ENCODE assay signal across 11 mouse cellular contexts in the genomic region with DNA sequence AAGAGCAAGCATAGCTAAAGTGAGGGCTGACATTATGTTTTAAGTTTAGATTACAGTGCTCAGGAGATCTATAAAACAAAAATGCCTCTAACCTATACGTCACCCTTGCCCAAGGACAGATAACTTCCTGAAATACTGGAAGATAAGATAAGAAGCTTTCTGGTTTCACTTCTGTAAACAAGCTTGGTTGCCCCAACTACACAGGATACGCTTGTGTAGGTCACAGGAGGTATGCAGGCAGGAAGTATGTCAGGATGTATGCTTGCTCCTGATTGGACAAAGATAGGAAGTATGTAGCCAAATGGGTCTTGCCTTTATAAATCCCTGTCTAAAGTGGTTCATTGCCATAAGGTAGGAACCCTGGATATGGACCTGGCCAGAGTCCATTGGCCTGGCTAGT. TPM values are rescaled to one million over a fixed set of nuclear protein-coding genes. Genes with fewer than 3 reads are reported as not detected.
DNase-seq lines count a peak whose midpoint lies in the region; ATAC-seq and TF ChIP-seq lines count a peak whose summit lies in the region.
"Had no signal": no experiment of that assay in that cellular context is flagged by ENCODE, and none has a peak within 500 bp of the region (broad histone marks: within the 10 kb centered on the region; RNA-seq: fewer than 3 reads in every experiment).

No protein-coding gene starts in this region.

- H3K36me3 ChIP-seq in kidney, postnatal 0 days (ENCODE audit: insufficient read depth, low read length) = no peaks in the 10 kb centered on the region
- no peaks in the 10 kb centered on the region for H3K36me3 ChIP-seq in kidney, embryonic 15.5 days
- no peaks in the 10 kb centered on the region for H3K36me3 ChIP-seq in CH12.LX (replicated peaks in 1 of 2; ENCODE audit: control insufficient read depth in 1 of 2, insufficient read depth in 1 of 2, low read length in 1 of 2)
- H3K36me3 ChIP-seq in intestine, postnatal 0 days (ENCODE audit: control insufficient read depth, insufficient read depth) = no peaks in the 10 kb centered on the region
- H3K36me3 ChIP-seq in midbrain, embryonic 16.5 days (ENCODE audit: control insufficient read depth, insufficient read depth, low read length) = no peaks in the 10 kb centered on the region
- H3K36me3 ChIP-seq: hindbrain, embryonic 15.5 days had no signal

- no peak overlapping the region for H3K4me2 ChIP-seq in kidney, postnatal 0 days (ENCODE audit: low read length)
- H3K4me2 ChIP-seq in kidney, embryonic 15.5 days = no peak overlapping the region
- no peak overlapping the region for H3K4me2 ChIP-seq in CH12.LX (ENCODE audit: insufficient read depth, low read depth, poor library complexity, severe bottlenecking)
- no peak overlapping the region; the same call in 1 of the 2 replicates for H3K4me2 ChIP-seq in intestine, postnatal 0 days (replicated peaks; ENCODE audit: low read depth)
- H3K4me2 ChIP-seq in midbrain, embryonic 16.5 days (ENCODE audit: low read length) = no peak overlapping the region
- H3K4me2 ChIP-seq: hindbrain, embryonic 15.5 days had no signal

- no peak for TF ChIP-seq POLR2A in CH12.LX (IDR thresholded peaks at IDR 0.05; ENCODE audit: low read depth, low read length)

- no peak overlapping the region for H3K27ac ChIP-seq in kidney, postnatal 0 days
- H3K27ac ChIP-seq in kidney, embryonic 15.5 days = no peak overlapping the region
- no peak overlapping the region for H3K27ac ChIP-seq in CH12.LX (ENCODE audit: insufficient read depth, low read depth)
- no peak overlapping the region for H3K27ac ChIP-seq in intestine, postnatal 0 days (ENCODE audit: low read depth, low read length)
- no peak overlapping the region for H3K27ac ChIP-seq in midbrain, embryonic 16.5 days (ENCODE audit: low read length)
- H3K27ac ChIP-seq: hindbrain, embryonic 15.5 days had no signal

- no peak for TF ChIP-seq CTCF in kidney, postnatal 0 days (IDR thresholded peaks at IDR 0.05; ENCODE audit: low read depth)
- TF ChIP-seq CTCF in CH12.LX (conservative IDR thresholded peaks at IDR 0.05 in 1 of 2, IDR thresholded peaks at IDR 0.05 in 1 of 2; ENCODE audit: low read depth in 2 of 2, low read length in 2 of 2) = no peak
- TF ChIP-seq CTCF in intestine, postnatal 0 days (IDR thresholded peaks at IDR 0.05; ENCODE audit: low read depth) = no peak

- no peak for DNase-seq in kidney, postnatal 0 days (ENCODE audit: low spot score)
- DNase-seq in CH12.LX (ENCODE audit: extremely low read depth) = peak; percentile 49
- DNase-seq in naive thymus-derived CD4-positive, alpha-beta T cell, adult 2 months (ENCODE audit: low read depth) = peak; percentile 51
- DNase-seq in adrenal gland, postnatal 4 days (ENCODE audit: low spot score in 2 of 2) = no peak
- DNase-seq in thymus, postnatal 25 days = no peak
- DNase-seq: embryo, embryonic 11 days; gastrocnemius, postnatal 10 days had no signal

- H3K79me2 ChIP-seq in CH12.LX (replicated peaks; ENCODE audit: control insufficient read depth, extremely low read depth, insufficient read depth, poor library complexity, severe bottlenecking) = no peaks in the 10 kb centered on the region

- TF ChIP-seq EP300 in CH12.LX (IDR thresholded peaks at IDR 0.05; ENCODE audit: low read length) = no peak

- no peaks in the 10 kb centered on the region for H3K9me3 ChIP-seq in kidney, postnatal 0 days (replicated peaks; ENCODE audit: low read length)
- H3K9me3 ChIP-seq in kidney, embryonic 15.5 days (replicated peaks) = no peaks in the 10 kb centered on the region
- no peaks in the 10 kb centered on the region for H3K9me3 ChIP-seq in CH12.LX (replicated peaks; ENCODE audit: low read length)
- H3K9me3 ChIP-seq in intestine, postnatal 0 days (ENCODE audit: control insufficient read depth) = no peaks in the 10 kb centered on the region
- H3K9me3 ChIP-seq in midbrain, embryonic 16.5 days (replicated peaks; ENCODE audit: control insufficient read depth, low read length, poor library complexity, severe bottlenecking) = no peaks in the 10 kb centered on the region; the same call in 1 of the 2 replicates
- H3K9me3 ChIP-seq: hindbrain, embryonic 15.5 days had no signal

- TF ChIP-seq RAD21 in CH12.LX (IDR thresholded peaks at IDR 0.05; ENCODE audit: low read depth, low read length) = no peak

- in situ Hi-C loops in CH12.LX (cut with MboI; ENCODE audit: low pct_ligation_motif_present, low pct_unique_long_range_greater_than_20kb, low sequenced_read_pairs) = no loop called here

- no peak overlapping the region for H3K9ac ChIP-seq in kidney, postnatal 0 days (ENCODE audit: low read depth, low read length)
- no peak overlapping the region for H3K9ac ChIP-seq in kidney, embryonic 15.5 days
- H3K9ac ChIP-seq in CH12.LX (ENCODE audit: insufficient read depth, low read depth) = no peak overlapping the region
- H3K9ac ChIP-seq in intestine, postnatal 0 days (ENCODE audit: low read depth, low read length) = no peak overlapping the region
- no peak overlapping the region for H3K9ac ChIP-seq in midbrain, embryonic 16.5 days (ENCODE audit: low read depth, low read length)
- H3K9ac ChIP-seq: hindbrain, embryonic 15.5 days had no signal

- dilution Hi-C loops in CH12.LX (cut with MboI; ENCODE audit: extremely low pct_ligation_motif_present, extremely low pct_unique_long_range_greater_than_20kb, low sequenced_read_pairs) = no loop called here

- no peaks in the 10 kb centered on the region for H3K27me3 ChIP-seq in kidney, postnatal 0 days (ENCODE audit: insufficient read depth, low read length)
- H3K27me3 ChIP-seq in kidney, embryonic 15.5 days = no peaks in the 10 kb centered on the region
- H3K27me3 ChIP-seq in CH12.LX (replicated peaks) = no peaks in the 10 kb centered on the region
- H3K27me3 ChIP-seq in intestine, postnatal 0 days (replicated peaks; ENCODE audit: control insufficient read depth, insufficient read depth, low read length) = no peaks in the 10 kb centered on the region
- no peaks in the 10 kb centered on the region for H3K27me3 ChIP-seq in midbrain, embryonic 16.5 days (ENCODE audit: control insufficient read depth, insufficient read depth, low read depth, low read length)
- H3K27me3 ChIP-seq: hindbrain, embryonic 15.5 days had no signal

- ATAC-seq in kidney, postnatal 0 days (replicated peaks; ENCODE audit: low FRiP score, low read depth) = 0 out of 2 replicates have a peak, but pooled peaks have one; percentile 43
- no peak for ATAC-seq in kidney, embryonic 15.5 days (replicated peaks; ENCODE audit: low FRiP score)
- ATAC-seq in intestine, postnatal 0 days = peak; percentile 86
- ATAC-seq in midbrain, embryonic 16.5 days = no peak

- H3K4me1 ChIP-seq in kidney, postnatal 0 days (replicated peaks; ENCODE audit: insufficient read depth, low read length) = no peaks in the 10 kb centered on the region
- no peaks in the 10 kb centered on the region for H3K4me1 ChIP-seq in kidney, embryonic 15.5 days
- peaks cover 0 to 10% of the 10 kb centered on the region in 2 experiments; a peak in 2 of 4 replicates for H3K4me1 ChIP-seq in CH12.LX (ENCODE audit: control insufficient read depth in 1 of 2, insufficient read depth in 2 of 2)
- H3K4me1 ChIP-seq in intestine, postnatal 0 days (replicated peaks; ENCODE audit: control insufficient read depth, insufficient read depth, low read length) = no peaks in the 10 kb centered on the region
- no peaks in the 10 kb centered on the region for H3K4me1 ChIP-seq in midbrain, embryonic 16.5 days (ENCODE audit: control insufficient read depth, insufficient read depth, low read length)
- H3K4me1 ChIP-seq: hindbrain, embryonic 15.5 days had no signal

- H3K4me3 ChIP-seq in kidney, postnatal 0 days (replicated peaks; ENCODE audit: low read depth, low read length) = no peak overlapping the region
- no peak overlapping the region for H3K4me3 ChIP-seq in kidney, embryonic 15.5 days (replicated peaks)
- H3K4me3 ChIP-seq in CH12.LX (replicated peaks in 1 of 3; ENCODE audit: low read depth in 2 of 3, low read length in 2 of 3, poor library complexity in 1 of 3) = no peak overlapping the region
- no peak overlapping the region for H3K4me3 ChIP-seq in intestine, postnatal 0 days (ENCODE audit: low read depth, low read length)
- no peak overlapping the region for H3K4me3 ChIP-seq in midbrain, embryonic 16.5 days (ENCODE audit: low read depth, low read length)
- H3K4me3 ChIP-seq: hindbrain, embryonic 15.5 days had no signal

- WGBS in kidney, postnatal 0 days = 55% methylated on average over 2 of the region's 2 CpGs
- 44% methylated on average over 2 of the region's 2 CpGs for WGBS in kidney, embryonic 15.5 days
- WGBS in intestine, postnatal 0 days = 15% methylated on average over 2 of the region's 2 CpGs
- WGBS in midbrain, embryonic 16.5 days = 87% methylated on average over 2 of the region's 2 CpGs

TF ChIP-seq in CH12.LX, 34 proteins besides CTCF, POLR2A, EP300 and RAD21:
- TF ChIP-seq CHD2 (IDR thresholded peaks at IDR 0.05; ENCODE audit: low read length) = no peak
- no peak for TF ChIP-seq SIN3A (IDR thresholded peaks at IDR 0.05; ENCODE audit: low read length)
- no peak for TF ChIP-seq KAT2A (IDR thresholded peaks at IDR 0.05; ENCODE audit: insufficient replicate concordance, low read length)
- TF ChIP-seq ZKSCAN1 (IDR thresholded peaks at IDR 0.05; ENCODE audit: borderline replicate concordance, low read depth, low read length) = no peak

RNA-seq across cellular contexts. Expression of a gene that starts 23.4 kb away (rescaled TPM):
- polyA plus RNA-seq in kidney, postnatal 0 days (2015; fragmentation: Nextera tagmentation; extraction: Ambion mirVana) = 35.3 and 37.8 TPM in 2 replicates
- 26.1 and 27.4 TPM in 2 replicates for polyA plus RNA-seq in kidney, embryonic 15.5 days (2015; fragmentation: Nextera tagmentation; extraction: Ambion mirVana)
- 2.0 and 2.2 TPM in 2 replicates for total RNA-seq in CH12.LX (2012; rRNA removed)
- 0.39 and 0.70 TPM in 2 replicates for total RNA-seq in CH12.LX (2014; rRNA removed)
- polyA plus RNA-seq in CH12.LX (2012; ENCODE audit: insufficient read length, low read depth) = 0.23 and 0.50 TPM in 2 replicates
- 44.5 and 49.4 TPM in 2 replicates for polyA plus RNA-seq in intestine, postnatal 0 days (2015; fragmentation: Nextera tagmentation; extraction: Ambion mirVana)
- polyA plus RNA-seq in midbrain, embryonic 16.5 days (2015; fragmentation: Nextera tagmentation; extraction: Ambion mirVana) = 9.4 and 9.9 TPM in 2 replicates
- total RNA-seq in adrenal gland, postnatal 4 days (2021) = 10 to 100 TPM; 16.1 to 18.5 TPM

RNA-seq across cellular contexts. Expression of a gene that starts 40.8 kb away (rescaled TPM):
- polyA plus RNA-seq in kidney, postnatal 0 days (2015; fragmentation: Nextera tagmentation; extraction: Ambion mirVana) = 17.0 TPM in 2 replicates
- 14.0 and 15.3 TPM in 2 replicates for polyA plus RNA-seq in kidney, embryonic 15.5 days (2015; fragmentation: Nextera tagmentation; extraction: Ambion mirVana)
- total RNA-seq in CH12.LX (2012; rRNA removed) (1.9 and 2.1 TPM in 2 replicates), CH12.LX (2014; rRNA removed) (0.13 TPM in 1 of 2 replicates, not detected in the other)
- 0.12 and 0.27 TPM in 2 replicates for polyA plus RNA-seq in CH12.LX (2012; ENCODE audit: insufficient read length, low read depth)
- polyA plus RNA-seq in intestine, postnatal 0 days (2015; fragmentation: Nextera tagmentation; extraction: Ambion mirVana) = 20.8 and 21.1 TPM in 2 replicates
- 2.7 and 3.3 TPM in 2 replicates for polyA plus RNA-seq in midbrain, embryonic 16.5 days (2015; fragmentation: Nextera tagmentation; extraction: Ambion mirVana)
- total RNA-seq in adrenal gland, postnatal 4 days (2021) = 1 to 10 TPM; 2.6 to 4.4 TPM

Comparison
In these comparisons a context has a peak if more than half of its experiments do, and no peak if none do; other contexts are left out.
1. ATAC-seq: peak in kidney, postnatal 0 days (single experiment) and intestine, postnatal 0 days (single experiment); none in kidney, embryonic 15.5 days (single experiment) and midbrain, embryonic 16.5 days (single experiment).
2. DNase-seq: peak in CH12.LX (single experiment) and naive thymus-derived CD4-positive, alpha-beta T cell, adult 2 months (single experiment); none in kidney, postnatal 0 days (single experiment), adrenal gland, postnatal 4 days (0 of 2) and thymus, postnatal 25 days (single experiment).